Mouse (Mus musculus) embryonic facial prominence, embryonic 13.5 days (tissue): ENCODE data around the gene Pptc7. TPM values are rescaled to one million over a fixed set of nuclear protein-coding genes. Genes with fewer than 3 reads are reported as not detected.
A peak's percentile ranks its signal among the peaks of the same experiment; 100 is the strongest.

ENCODE experiments used
- ATAC-seq: fragments of 200-750 bp; cut with Nextera tagmentation; 2 replicates; pipeline ENCODE4 v1.8.0; 2017; ENCODE audit warnings: low read depth; ENCODE audit not compliant: insufficient number of reproducible peaks, insufficient read depth, low FRiP score, low TSS enrichment
- H3K27ac ChIP-seq: fragments of 300-500 bp; sonication (generic); 2 replicates; pipeline ENCODE4 v1.5.1; 2015; ENCODE audit warnings: moderate library complexity, mild to moderate bottlenecking, inconsistent platforms
- H3K27me3 ChIP-seq: fragments of 300-500 bp; sonication (generic); 2 replicates; pipeline ENCODE4 v1.6.1; 2015; ENCODE audit warnings: mild to moderate bottlenecking, inconsistent platforms
- H3K36me3 ChIP-seq: fragments of 300-500 bp; sonication (generic); 2 replicates; pipeline ENCODE4 v1.6.1; 2015; ENCODE audit warnings: mild to moderate bottlenecking, inconsistent platforms
- H3K4me1 ChIP-seq: fragments of 300-500 bp; sonication (generic); 2 replicates; pipeline ENCODE4 v1.6.1; 2015; ENCODE audit warnings: inconsistent platforms
- H3K4me2 ChIP-seq: fragments of 300-500 bp; sonication (generic); 2 replicates; pipeline ENCODE4 v1.6.1; 2015; ENCODE audit warnings: moderate library complexity, mild to moderate bottlenecking, inconsistent platforms
- H3K4me3 ChIP-seq: fragments of 300-500 bp; sonication (generic); 2 replicates; pipeline ENCODE4 v1.5.1; 2015; ENCODE audit warnings: mild to moderate bottlenecking, inconsistent platforms
- H3K9ac ChIP-seq: fragments of 300-500 bp; sonication (generic); 2 replicates; pipeline ENCODE4 v1.6.1; 2015; ENCODE audit warnings: mild to moderate bottlenecking, inconsistent platforms
- H3K9me3 ChIP-seq: fragments of 300-500 bp; sonication (generic); 2 replicates; pipeline ENCODE4 v1.6.1; 2016; ENCODE audit warnings: inconsistent platforms
- WGBS: fragments of 180-500 bp; shearing (Covaris S2); methylation state at CpG from one replicate; pipeline ENCODE4 v1.1.7; 2015; ENCODE audit warnings: mixed read lengths; 5-methylcytosine and 5-hydroxymethylcytosine counted together
- polyA plus RNA-seq: library from polyadenylated mRNA; unstranded; fragments of >200 nt; fragmentation: Nextera tagmentation; extraction: Ambion mirVana; gene quantifications from 2 replicates; pipeline ENCODE4 v1.2.1, GENCODE M21; 2015

The Pptc7 gene
- polyA plus RNA-seq, 1 experiment from 2014 or later: 9.2 TPM

GRCm38 (mm10) chr5:122287026-122287425 is 2.9 kb downstream of the Pptc7 start:
- Histone ChIP-seq H3K36me3 (peaks cover 19% of the 10 kb centered on the region), H3K27me3 (no peaks in the 10 kb centered on the region), H3K27ac (no peak overlapping the region), H3K4me3 (no peak overlapping the region), H3K9ac (no peak overlapping the region), H3K4me1 (peaks cover 17% of the 10 kb centered on the region), H3K9me3 (no peaks in the 10 kb centered on the region), H3K4me2 (no peak overlapping the region)
- WGBS: 83% methylated on average over 4 of the region's 4 CpGs
- no peak for ATAC-seq

GRCm38 (mm10) chr5:122288147-122288811 is 4.1 kb downstream of the Pptc7 start:
- H3K9ac ChIP-seq: no peak overlapping the region
- H3K27me3 ChIP-seq: no peaks in the 10 kb centered on the region
- no peak for ATAC-seq
- H3K27ac ChIP-seq: no peak overlapping the region
- H3K4me3 ChIP-seq: no peak overlapping the region
- no peak overlapping the region for H3K4me2 ChIP-seq
- 85% methylated on average over 4 of the region's 4 CpGs for WGBS
- peaks cover 19% of the 10 kb centered on the region for H3K36me3 ChIP-seq
- no peaks in the 10 kb centered on the region for H3K9me3 ChIP-seq
- H3K4me1 ChIP-seq: peaks cover 17% of the 10 kb centered on the region

- peaks cover 22% of the 10 kb centered on the region for H3K36me3 ChIP-seq
- H3K27me3 ChIP-seq: no peaks in the 10 kb centered on the region
- no peak overlapping the region for H3K27ac ChIP-seq
- 62% methylated on average over 6 of the region's 6 CpGs for WGBS
- H3K9ac ChIP-seq: no peak overlapping the region
- no peaks in the 10 kb centered on the region for H3K9me3 ChIP-seq
- H3K4me1 ChIP-seq: peaks cover 6% of the 10 kb centered on the region
- H3K4me3 ChIP-seq: no peak overlapping the region
- ATAC-seq: no peak
- no peak overlapping the region for H3K4me2 ChIP-seq
These were observed 7.0 kb downstream of the Pptc7 start for GRCm38 (mm10) chr5:122291149-122291548.

GRCm38 (mm10) chr5:122291553-122292339 is 7.6 kb downstream of the Pptc7 start:
- H3K9ac ChIP-seq: 0 out of 2 replicates have a peak overlapping the region, but pooled peaks have one; percentile 4
- WGBS: 71% methylated on average over 17 of the region's 17 CpGs
- H3K27me3 ChIP-seq: no peaks in the 10 kb centered on the region
- H3K4me3 ChIP-seq: no peak overlapping the region
- H3K4me2 ChIP-seq: no peak overlapping the region
- ATAC-seq: no peak
- H3K36me3 ChIP-seq: peaks cover 22% of the 10 kb centered on the region
- no peaks in the 10 kb centered on the region for H3K9me3 ChIP-seq
- no peak overlapping the region for H3K27ac ChIP-seq
- peaks cover 4% of the 10 kb centered on the region; the same call in 1 of the 2 replicates for H3K4me1 ChIP-seq

- WGBS: 80% methylated on average over 6 of the region's 6 CpGs
- H3K36me3 ChIP-seq: peaks cover 12% of the 10 kb centered on the region
These were observed 9.0 kb downstream of the Pptc7 start for GRCm38 (mm10) chr5:122293131-122293530.

GRCm38 (mm10) chr5:122294219-122294735 is 10.1 kb downstream of the Pptc7 start:
- Histone ChIP-seq H3K36me3 (peaks cover 8% of the 10 kb centered on the region; the same call in 1 of the 2 replicates), H3K4me1 (no peaks in the 10 kb centered on the region; the same call in 1 of the 2 replicates), H3K4me3 (no peak overlapping the region), H3K4me2 (no peak overlapping the region), H3K9me3 (no peaks in the 10 kb centered on the region), H3K27me3 (no peaks in the 10 kb centered on the region), H3K9ac (no peak overlapping the region), H3K27ac (no peak overlapping the region)
- no peak for ATAC-seq
- 88% methylated on average over 3 of the region's 3 CpGs for WGBS

More at GRCm38 (mm10) chr5:122293131-122293530, 9.0 kb downstream of the Pptc7 start:
- no peaks in the 10 kb centered on the region for H3K9me3 ChIP-seq
- ATAC-seq: no peak
- H3K4me3 ChIP-seq: no peak overlapping the region
- H3K27me3 ChIP-seq: no peaks in the 10 kb centered on the region
- no peak overlapping the region for H3K4me2 ChIP-seq
- H3K27ac ChIP-seq: no peak overlapping the region
- peaks cover 4% of the 10 kb centered on the region; the same call in 1 of the 2 replicates for H3K4me1 ChIP-seq
- no peak overlapping the region for H3K9ac ChIP-seq

DNA sequence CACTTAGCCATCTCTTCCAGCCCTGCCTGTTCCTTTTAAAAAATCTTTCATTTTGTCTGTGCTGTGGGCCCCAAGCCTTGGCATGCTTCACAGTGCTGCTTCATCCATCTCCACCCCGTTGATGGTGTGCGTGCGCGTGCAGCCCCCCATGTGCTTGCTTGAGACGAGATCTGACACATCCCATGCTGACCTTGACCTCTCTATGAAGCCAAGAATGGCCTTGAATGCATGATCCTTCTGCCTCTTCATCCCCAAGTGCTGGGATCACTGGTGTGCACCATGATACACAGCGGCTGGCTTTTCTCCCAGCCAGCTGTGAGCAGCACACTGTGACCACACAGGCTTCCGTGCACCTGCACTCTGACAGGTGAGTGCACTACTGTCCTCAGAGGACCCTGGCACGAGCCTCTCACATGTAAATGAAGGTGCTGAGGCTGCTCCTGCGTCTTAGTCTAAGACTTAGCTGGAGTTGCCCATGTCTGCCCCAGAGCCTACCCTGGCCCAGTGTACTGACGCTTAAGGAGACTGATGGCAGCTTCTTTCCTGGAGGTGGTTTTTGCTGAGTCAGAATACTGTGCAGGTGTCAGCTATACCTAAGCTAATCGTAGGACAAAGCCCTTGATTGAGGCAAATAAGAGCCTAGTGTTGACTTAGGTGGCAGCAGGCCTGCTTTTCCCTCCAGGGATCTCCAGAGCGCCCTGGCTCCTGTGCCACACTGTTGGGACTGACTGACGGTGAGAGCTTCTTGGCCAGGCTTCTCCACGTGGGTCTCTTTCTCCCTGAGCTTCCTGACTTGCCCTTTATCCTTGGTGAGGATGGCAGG is 11.2 kb downstream of the Pptc7 start:
- WGBS: 78% methylated on average over 14 of the region's 14 CpGs
- Histone ChIP-seq H3K9me3 (no peaks in the 10 kb centered on the region), H3K4me3 (no peak overlapping the region), H3K9ac (no peak overlapping the region), H3K4me2 (no peak overlapping the region), H3K4me1 (peaks cover 8% of the 10 kb centered on the region; the same call in 1 of the 2 replicates), H3K36me3 (0 out of 2 replicates have a peak, but pooled peaks cover 3% of the 10 kb centered on the region), H3K27ac (no peak overlapping the region), H3K27me3 (no peaks in the 10 kb centered on the region)
- no peak for ATAC-seq

GRCm38 (mm10) chr5:122300071-122300518 is 15.9 kb downstream of the Pptc7 start:
- no peak overlapping the region for H3K9ac ChIP-seq
- H3K36me3 ChIP-seq: 0 out of 2 replicates have a peak, but pooled peaks cover 1% of the 10 kb centered on the region
- H3K4me2 ChIP-seq: no peak overlapping the region
- H3K4me1 ChIP-seq: peaks cover 38% of the 10 kb centered on the region
- H3K27me3 ChIP-seq: no peaks in the 10 kb centered on the region
- no peaks in the 10 kb centered on the region for H3K9me3 ChIP-seq
- H3K4me3 ChIP-seq: no peak overlapping the region
- no peak overlapping the region for H3K27ac ChIP-seq
- ATAC-seq: no peak
- WGBS: 77% methylated on average over 6 of the region's 6 CpGs

DNA sequence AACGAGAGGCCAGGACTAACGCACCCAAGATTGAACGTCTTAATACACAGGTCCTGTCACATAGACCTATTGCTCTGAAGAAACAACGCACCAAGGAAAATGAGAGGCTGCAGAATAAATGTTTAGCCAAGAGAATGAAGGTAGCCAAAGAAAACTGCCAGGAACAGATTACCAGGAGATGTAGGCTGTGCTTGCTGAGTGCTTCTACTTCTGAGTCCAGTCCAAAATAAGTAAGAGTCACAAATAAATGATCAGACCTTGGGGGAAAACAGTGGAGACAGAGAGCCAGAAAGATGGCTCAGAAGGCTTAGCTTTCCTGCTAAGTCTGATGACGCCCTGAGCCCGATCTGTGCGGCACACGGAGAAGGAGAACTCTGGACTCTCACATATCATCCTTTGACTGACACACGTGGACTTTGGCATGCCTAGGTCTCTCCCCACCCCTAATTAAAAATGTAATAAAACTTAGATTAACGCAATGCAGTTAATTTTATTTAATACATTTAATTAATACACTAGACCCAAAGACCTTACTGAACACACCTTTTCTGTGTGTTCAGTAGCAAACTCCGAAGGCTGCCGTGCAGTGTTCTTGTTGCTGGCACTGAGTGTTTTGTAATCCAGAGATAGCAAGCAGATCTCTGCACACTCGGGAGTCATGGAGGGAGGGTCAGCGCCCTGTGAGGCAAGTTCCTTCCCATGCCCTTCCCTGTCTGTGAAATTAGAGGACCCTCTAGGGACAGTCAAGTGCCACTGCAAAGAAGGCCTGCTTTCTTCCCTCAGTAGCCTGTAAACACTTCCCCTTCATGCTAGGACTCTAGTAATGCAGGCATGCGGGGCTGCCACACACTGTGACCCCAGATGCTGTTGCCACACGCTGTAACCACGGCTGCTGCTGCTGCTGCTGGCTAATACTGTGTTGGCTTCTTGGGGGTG is 18.9 kb downstream of the Pptc7 start:
- 63% methylated on average over 17 of the region's 17 CpGs for WGBS
- Histone ChIP-seq H3K27ac (peak overlapping the region; percentile 5; the same call in 1 of the 2 replicates), H3K4me3 (no peak overlapping the region), H3K36me3 (no peaks in the 10 kb centered on the region), H3K27me3 (no peaks in the 10 kb centered on the region), H3K9ac (no peak overlapping the region), H3K4me2 (no peak overlapping the region), H3K9me3 (no peaks in the 10 kb centered on the region), H3K4me1 (peaks cover 38% of the 10 kb centered on the region)
- ATAC-seq: no peak

DNA sequence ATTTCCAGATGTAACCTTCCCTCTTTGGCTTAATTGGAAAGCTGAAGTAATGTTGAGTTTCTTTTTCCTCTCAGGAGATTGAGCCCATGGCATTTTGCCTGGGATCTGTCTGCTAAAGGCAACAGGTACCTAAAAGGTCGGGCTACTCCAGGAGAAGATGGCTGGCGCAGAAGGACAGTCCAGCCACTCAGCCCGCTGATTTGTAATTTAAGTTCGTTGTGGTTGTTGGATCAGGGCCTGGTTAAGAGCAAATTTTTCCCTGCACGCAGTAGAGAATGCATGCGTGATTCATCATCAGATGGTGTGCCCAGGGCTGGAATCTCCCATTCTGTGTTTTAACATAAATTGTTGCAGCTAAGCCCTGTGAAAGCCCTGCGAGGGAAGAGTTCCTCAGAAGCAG is 19.8 kb downstream of the Pptc7 start:
- Histone ChIP-seq H3K4me2 (no peak overlapping the region), H3K27ac (peak overlapping the region; percentile 51; the same call in 1 of the 2 replicates), H3K27me3 (no peaks in the 10 kb centered on the region), H3K4me3 (no peak overlapping the region), H3K9me3 (no peaks in the 10 kb centered on the region), H3K4me1 (peaks cover 38% of the 10 kb centered on the region), H3K36me3 (peaks cover 8% of the 10 kb centered on the region; the same call in 1 of the 2 replicates), H3K9ac (no peak overlapping the region)
- no peak for ATAC-seq
- WGBS: 78% methylated on average over 7 of the region's 7 CpGs
